Mouse (Mus musculus): ENCODE data around the gene Tent4a.
"Not testable (repeated sequence)": the region's sequence is repeated elsewhere in the genome, so short reads cannot be mapped to it uniquely, and the experiment has no call there.

The Tent4a gene

DNA sequence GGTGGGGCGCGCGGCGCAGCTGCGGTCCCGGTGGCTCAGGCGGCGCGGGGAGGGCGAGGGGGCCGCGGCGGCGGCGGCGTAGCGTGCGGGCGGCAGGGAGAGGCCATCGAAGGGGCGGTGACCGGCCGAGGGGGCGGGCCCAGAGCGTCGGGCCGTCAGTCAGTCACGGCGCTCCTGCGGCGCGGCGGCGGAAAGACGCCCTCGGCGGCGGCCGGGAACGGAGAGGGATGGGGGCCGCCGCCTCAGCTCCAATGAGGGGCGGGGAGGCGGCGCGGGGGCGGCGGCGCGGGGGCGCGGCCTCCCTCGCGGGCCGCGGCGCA lies at the start of gene Tent4a:
Gene Tent4a (minus strand): TSS at position 284 of the 320 bp plus-strand sequence.
- in situ Hi-C loops (cut with MboI) = no loop called here

DNA sequence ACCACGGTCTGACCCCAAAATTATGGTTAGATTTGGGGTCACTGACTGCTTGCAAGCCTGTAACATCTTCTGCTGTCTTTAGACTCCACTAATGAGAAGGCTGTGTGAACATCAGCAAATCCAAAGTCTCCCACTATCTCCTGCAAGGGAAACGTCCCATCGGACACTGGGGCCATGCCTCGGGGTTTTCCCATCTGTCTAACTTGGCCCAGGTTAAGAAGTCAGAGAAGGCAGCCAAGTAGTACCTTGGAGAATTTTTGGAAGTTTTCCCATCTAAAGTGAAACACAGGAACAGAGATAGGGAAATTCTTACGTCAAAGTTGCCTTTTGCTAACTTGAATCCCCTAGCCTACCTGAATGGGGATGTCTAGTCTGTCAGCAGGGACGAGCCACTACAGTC lies 49.2 kb upstream of the Tent4a start:
- in situ Hi-C loops (cut with MboI) = no loop called here

DNA sequence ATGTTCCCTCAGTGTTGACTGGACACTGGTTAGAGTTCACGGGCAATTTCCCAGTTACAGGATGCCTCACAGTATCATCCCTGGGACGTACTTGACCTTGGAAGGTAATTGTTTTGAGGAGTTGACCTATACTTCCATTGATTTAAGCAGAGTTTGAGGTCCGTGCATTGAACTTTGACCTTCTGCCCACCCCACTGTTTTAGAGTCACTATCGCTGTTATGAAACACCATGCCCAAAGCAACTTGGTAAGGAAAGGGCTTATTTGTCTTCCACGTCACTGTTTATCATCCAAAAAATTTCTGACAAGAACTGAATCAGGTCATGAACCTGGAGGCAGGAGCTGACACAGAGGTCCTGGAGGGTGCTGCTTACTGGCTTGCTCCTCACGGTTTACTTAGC lies 48.0 kb upstream of the Tent4a start:
- in situ Hi-C loops (cut with MboI) = no loop called here

DNA sequence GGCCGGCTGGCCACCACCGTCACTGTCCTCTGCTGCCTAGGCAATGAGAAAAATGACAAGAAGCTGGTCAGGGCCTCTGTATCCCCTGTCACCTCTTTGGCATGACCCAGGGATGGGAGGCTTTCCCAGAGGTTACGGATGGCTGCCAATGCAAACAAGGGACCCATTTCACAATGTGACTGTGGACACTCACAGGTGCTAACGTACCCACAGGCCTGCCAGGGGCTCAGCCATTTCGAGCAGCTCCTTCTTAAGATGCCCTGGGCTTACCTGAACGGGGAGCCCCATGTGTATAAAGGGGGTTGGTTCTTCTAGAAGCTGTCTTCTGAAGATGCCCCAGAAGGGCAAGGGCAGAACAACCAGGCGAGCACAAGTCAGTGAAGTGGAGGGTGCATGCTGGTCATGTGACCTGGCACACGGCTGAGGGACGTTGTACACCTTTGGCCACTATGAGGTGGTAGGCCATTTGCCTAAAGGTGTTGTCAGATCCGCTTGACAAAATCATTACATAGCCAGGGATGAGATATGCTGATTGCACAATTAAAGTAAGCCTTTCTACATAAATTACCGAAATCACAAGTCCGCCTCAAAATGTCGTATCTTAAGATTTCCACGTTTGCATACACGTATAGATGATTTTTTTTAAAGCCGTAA lies 42.9 kb upstream of the Tent4a start:
- in situ Hi-C loops (cut with MboI) = no loop called here

DNA sequence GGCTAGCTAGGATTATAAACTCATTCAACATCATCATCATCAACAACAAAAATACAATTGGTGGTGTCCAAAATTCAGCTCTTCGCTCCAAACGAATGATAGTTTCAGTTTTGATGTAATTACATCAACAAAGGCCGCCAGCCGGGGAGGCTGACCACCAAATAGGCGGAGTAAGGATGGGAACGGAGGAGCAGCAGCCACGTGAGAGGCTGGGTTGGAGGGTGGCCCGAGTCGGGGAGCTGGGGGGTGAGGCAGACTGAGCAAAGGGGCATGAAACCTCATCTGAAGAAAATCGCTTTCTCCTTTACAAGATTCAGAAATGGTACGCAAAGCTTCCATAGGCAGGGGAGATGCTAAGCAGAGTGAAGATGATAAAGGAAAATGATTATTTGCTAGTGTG lies 42.3 kb upstream of the Tent4a start:
- in situ Hi-C loops (cut with MboI) = no loop called here

DNA sequence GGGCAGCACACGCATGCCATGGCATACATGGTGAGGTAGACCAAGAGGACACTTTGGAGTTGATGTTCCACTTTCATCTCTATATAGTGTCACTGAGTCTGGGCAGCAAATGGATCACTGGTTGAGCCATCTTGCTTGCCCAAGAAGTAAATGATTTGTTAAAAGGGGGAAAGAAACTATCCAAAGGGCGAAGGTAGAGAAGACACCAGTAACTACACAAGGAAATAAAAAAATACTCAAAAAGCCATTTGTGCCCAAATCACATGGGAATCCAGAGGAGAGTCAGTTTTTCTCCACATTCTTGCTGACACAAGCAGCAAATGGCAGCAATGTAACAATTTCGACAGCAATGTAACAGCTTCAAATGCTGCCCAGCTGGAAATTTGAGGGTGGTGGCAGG lies 38.2 kb upstream of the Tent4a start:
- in situ Hi-C loops (cut with MboI) = no loop called here

- in situ Hi-C loops (cut with MboI) = no loop called here
These were observed 34.8 kb upstream of the Tent4a start for GRCm38 (mm10) chr13:69569201-69569600.

DNA sequence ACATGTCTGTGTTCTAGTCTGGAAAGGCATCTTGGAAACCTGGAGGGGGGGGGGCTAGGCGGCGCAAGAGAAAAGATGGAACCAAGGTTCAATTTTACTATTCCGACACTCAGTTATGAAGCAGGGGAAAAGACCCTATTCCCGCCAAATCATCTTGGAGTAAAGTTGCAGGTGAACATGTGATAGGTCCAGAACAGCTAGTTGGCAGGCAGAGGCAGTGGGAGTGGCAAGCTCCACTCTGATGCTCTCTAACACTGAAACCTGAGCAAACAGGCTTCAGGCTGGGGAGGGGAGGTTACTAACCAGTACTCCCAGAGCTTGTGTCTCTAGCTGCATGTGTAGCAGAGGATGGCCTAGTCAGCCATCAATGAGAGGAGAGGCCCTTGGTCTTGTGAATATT lies 31.0 kb upstream of the Tent4a start:
- in situ Hi-C loops (cut with MboI) = not testable (repeated sequence)

- in situ Hi-C loops (cut with MboI) = no loop called here
These were observed 30.2 kb upstream of the Tent4a start for GRCm38 (mm10) chr13:69564573-69564972.

DNA sequence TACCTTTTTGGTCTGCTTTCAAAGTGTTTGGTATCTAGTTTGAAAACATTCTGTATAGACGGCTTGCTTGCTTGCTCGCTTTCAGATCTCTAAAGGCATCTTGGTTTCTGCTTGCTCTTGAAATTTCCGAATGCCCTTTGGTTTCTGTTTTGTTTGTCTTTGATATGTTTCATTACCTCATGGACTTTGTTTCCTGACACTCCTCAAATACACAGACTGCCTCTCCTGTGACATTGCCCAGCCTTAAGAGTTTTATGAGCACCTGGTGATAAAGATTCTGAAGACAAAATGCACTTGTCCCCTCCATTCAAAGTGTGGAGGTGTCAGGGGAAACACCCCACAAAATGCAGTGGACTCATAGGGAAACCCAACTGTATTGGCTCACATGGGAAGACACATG lies 29.5 kb upstream of the Tent4a start:
- in situ Hi-C loops (cut with MboI) = no loop called here

GRCm38 (mm10) chr13:69562654-69563574 lies 28.5 kb upstream of the Tent4a start:
- in situ Hi-C loops (cut with MboI) = no loop called here

DNA sequence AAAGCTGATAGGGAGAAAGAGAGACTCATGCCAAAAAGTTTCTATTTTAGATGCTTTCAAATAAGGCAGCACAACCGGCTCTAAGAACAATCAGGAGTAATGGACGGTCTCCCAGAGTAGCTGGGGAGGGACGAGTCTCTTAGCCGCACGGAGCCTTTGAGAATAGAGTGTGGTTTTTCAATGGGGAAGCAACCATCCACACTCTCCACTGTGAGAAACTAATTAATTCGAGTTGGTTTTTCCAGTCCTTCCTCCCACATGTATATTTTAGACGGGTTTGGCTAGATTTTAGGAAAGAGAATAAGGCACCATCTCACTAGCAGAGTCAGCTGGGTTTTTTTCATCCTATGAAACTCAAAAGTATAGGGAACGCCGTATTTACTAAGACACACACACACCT lies 27.6 kb upstream of the Tent4a start:
- in situ Hi-C loops (cut with MboI) = no loop called here

DNA sequence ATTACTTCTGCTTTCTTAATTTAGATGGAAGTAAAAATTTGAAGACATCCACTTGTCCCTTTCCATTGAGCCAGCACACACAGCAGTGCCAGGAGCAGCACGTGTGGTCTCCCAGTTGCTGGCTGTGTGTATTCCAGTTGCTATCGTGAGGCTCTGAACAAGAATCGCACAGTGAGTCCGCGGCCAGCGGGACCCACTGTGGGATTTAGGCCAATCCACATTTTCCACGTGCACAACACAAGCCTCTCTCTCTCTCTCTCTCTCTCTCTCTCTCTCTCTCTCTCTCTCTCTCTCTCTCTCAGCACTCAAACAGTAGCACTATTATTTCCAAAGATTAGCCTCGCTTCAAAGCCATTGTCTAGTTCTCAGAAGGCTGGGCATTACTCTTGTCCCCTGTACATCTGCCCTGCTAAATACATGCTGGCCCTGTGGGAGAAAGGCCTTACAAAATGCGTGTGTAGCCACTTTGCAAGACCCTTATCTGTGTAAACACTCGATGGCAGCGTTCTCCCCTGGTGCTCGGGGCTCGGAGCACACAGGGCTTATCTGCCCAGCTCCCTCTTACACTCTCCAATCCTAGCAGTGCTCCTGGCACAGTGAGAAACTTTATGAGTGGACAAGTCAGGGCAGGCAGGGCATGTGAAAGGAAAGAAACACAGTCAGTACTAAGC lies 25.0 kb upstream of the Tent4a start:
- in situ Hi-C loops (cut with MboI) = no loop called here

DNA sequence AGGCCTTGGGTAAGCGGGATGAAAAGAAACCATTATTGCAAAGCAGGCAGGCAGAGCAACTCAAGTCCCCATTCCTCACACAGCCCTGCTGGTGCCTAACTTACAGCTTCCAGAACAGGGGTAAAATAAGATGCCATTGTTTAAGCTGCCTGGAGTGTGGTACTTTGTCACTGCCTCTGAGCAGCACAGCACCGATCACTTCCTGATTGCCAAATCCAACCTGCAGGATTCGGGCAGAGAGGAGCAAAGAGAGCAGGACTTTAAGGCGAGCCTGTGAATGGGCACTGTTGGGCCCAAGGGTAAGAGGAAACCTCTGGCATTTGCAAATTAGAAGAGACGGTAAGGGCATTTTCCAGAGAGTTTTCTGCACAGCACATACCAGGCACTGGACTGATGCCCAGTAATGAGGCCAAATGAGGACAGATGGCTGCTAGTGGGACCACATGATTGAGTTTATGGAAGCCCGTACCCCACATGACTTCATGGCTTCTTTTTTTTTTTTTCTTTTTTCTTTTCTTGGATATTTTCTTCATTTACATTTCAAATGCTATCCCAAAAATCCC lies 23.8 kb upstream of the Tent4a start:
- in situ Hi-C loops (cut with MboI) = no loop called here

DNA sequence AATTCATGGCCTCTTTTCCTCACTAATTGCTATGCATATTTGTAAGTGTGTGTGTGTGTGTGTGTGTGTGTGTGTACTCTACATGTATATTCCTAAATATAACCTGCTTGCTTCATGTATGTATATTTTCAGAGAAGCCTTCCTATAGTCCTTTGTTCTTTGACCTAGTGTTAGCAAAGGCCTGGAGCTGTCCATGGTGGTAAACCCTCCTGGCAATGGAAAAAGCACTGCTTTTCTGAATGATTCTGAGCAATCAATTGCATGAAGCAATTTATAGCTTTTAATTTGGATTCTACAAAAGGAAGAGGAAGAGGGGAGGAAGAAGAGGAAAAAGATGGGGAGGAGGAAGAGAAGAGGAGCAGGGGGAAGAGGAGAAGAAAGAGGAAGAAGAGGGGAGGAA lies 22.3 kb upstream of the Tent4a start:
- in situ Hi-C loops (cut with MboI) = no loop called here

GRCm38 (mm10) chr13:69555957-69556482 lies 21.6 kb upstream of the Tent4a start:
- in situ Hi-C loops (cut with MboI) = no loop called here

GRCm38 (mm10) chr13:69555045-69555444 lies 20.6 kb upstream of the Tent4a start:
- in situ Hi-C loops (cut with MboI) = no loop called here

DNA sequence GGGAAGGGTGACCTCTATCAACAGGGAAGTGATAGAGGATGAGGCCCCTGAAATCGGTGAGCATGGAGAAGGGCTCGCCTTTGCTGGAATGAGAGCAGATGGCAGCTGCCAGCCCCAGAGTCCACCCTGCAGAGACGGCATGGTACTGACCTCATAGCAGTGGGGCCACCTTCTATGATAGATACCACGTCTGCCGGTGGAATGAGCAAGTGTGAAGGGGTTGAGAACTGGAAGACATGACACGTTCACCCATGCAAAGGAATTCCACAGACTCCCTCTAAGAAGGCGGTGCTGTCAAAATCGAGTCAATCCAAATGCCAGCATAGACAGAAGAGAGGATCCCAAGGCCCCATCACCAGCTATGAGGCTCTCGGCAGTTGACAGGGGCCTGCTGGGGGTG lies 19.8 kb upstream of the Tent4a start:
- in situ Hi-C loops (cut with MboI) = no loop called here

DNA sequence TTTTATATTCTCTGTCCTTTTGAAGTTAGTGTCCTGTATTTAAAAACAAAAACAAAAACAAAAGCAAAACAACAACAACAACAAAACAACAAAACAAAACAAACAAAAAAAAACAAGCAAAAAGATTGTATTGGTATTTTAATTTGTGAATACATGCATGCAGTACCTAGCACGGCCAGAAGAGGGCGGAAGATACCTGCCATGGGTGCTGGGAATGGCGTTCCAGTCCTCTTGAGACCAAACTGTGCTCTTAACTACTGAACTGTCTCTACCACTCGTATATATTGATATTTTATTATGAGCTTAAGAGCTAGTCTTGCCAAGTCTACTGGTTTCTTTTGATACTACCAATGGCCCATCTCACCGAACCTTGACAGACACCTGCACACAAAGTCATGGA lies 18.6 kb upstream of the Tent4a start:
- in situ Hi-C loops (cut with MboI) = no loop called here

DNA sequence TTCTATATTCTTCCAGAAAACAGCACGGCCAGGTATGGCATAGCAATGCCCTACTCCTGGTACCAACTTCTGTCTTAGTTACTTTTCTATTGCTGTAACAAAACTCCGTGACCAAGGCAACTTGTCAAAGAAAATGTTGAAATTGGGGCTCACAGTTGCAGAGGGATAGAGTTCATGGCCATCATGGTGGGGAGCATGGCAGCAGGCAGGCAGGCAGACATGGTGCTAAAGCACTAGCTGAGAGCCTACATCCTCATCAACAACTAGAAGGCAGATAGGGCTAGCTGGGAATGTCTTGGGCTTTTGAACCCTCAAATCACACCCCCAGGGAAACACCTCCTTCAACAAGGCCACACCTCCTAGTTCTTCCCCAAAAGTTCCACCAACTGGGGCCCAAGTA lies 16.4 kb upstream of the Tent4a start:
- in situ Hi-C loops (cut with MboI) = no loop called here

DNA sequence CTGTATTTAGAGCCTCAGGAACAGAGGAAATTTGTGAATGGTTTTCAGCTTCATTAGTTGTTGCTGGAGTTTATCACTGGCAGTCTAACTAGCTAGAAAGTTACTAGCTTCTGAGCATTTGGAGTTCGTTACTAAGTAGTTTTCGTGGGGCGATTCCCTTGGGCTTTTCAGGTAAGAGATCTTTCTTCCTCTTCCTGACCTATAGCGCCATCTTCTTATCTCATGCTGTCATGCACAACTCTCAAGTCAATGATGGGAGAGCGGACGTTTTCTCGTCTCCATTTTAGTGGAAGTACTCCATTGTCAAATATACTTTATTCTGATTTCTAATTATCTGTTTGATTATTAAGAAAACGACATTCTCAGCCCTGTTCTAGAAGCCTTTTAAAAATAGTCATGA lies 15.6 kb upstream of the Tent4a start:
- in situ Hi-C loops (cut with MboI) = no loop called here

GRCm38 (mm10) chr13:69547488-69548180 lies 13.2 kb upstream of the Tent4a start:
- in situ Hi-C loops (cut with MboI) = no loop called here

Data from mature B cell (primary cell).